Mouse (Mus musculus) bone marrow macrophage, adult 2 months (primary cell): Measurements from ENCODE around the gene Prpf4b.

Source experiments
- CTCF ChIP-seq: IDR thresholded peaks from 2 replicates; pipeline ENCODE4 v1.5.1; 2012; ENCODE audit warnings: low read depth, mild to moderate bottlenecking, low read length, moderate library complexity
- POLR2A ChIP-seq: IDR thresholded peaks from 2 replicates; pipeline ENCODE4 v1.6.1; 2012; ENCODE audit warnings: mild to moderate bottlenecking, low read depth, low read length, borderline replicate concordance

- TF ChIP-seq CTCF (no peak), POLR2A (no peak)
These were observed 24.3 kb upstream of the Prpf4b start for GRCm38 (mm10) chr13:34850759-34851158.
